Mouse (Mus musculus): ENCODE data around the gene Kif5a. TPM values are rescaled to one million over a fixed set of nuclear protein-coding genes. Genes with fewer than 3 reads are reported as not detected.

The Kif5a gene
- total RNA-seq, 2 experiments from 2014 or later, result 1,032 to 1,108 TPM

DNA sequence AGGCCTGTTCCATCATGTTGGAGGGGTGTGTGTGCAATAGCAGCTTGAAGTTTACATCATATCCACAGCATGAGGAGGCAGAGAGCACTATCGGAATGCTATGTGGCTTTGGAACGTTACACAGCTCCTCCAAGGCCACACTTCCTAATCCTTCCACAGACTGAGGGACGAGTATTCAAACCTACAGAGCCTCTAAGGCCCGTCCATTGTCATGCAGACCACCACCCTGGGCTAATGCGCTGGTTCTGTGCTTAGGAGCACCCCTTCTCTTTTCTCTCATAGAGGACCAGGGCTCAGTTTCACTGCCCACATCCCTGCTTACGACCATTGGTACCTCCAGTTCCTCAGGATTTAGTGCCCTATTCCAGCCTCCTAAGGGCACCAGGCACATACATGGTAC lies 37.9 kb downstream of the Kif5a start:
- DNase-seq (ENCODE audit: low spot score in 2 of 2), result no peak

DNA sequence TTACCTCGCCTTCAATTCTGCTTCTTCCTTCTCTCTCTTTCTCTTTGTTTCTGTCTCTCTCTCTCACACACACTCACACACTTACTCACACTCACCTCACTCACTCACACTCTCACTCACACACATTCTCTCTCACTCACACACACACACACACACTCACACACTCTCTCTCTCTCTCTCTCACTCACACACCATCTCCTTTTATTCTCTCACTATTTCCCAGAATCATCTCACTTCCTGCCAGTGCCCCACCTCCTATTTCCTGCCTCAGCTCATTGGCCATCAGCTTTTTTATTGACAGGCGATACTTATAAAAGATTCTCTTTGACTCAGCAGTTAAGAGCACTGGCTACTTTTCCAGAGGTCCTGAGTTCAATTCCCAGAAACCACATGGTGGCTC lies 44.8 kb downstream of the Kif5a start:
- no peak for DNase-seq (ENCODE audit: low spot score in 2 of 2)

DNA sequence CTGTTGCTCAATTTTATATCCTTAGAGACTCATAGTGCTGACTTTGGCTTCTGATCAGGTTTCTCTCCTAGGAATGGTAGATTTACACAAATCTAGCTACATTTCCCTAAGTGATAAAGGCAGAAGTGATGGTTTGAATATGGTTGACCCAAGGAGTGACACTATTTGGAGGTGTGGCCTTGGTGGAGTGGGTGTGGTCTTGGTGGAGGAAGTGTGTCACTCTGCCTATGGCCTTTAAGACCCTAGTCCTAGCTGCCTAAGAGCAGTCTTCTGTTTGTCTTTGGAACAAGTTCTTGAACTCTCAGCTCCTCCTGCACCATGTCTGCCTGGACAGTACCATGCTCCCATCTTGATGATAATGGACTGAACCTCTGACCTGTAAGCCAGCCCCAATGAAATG lies 46.0 kb downstream of the Kif5a start:
- DNase-seq (ENCODE audit: low spot score in 2 of 2), result no peak

DNA sequence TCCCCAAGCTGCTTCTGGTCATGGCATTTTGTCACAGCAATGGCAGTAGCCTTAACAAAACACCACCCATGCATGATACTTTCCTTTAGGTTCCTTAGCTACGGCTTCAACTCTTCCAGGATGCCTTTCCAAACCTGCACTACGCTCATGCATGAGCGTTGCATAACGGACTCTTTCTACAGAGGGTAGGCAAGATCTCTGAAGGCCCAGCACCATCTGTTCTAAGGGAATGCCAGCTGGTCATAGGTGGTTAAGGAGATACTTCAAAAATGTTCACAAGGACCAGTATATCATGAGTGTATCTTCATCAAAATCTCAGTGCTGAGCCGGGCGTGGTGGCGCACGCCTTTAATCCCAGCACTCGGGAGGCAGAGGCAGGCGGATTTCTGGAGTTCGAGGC lies 46.7 kb downstream of the Kif5a start:
- peak; percentile 58 to 73 for DNase-seq (ENCODE audit: low spot score in 2 of 2)

DNA sequence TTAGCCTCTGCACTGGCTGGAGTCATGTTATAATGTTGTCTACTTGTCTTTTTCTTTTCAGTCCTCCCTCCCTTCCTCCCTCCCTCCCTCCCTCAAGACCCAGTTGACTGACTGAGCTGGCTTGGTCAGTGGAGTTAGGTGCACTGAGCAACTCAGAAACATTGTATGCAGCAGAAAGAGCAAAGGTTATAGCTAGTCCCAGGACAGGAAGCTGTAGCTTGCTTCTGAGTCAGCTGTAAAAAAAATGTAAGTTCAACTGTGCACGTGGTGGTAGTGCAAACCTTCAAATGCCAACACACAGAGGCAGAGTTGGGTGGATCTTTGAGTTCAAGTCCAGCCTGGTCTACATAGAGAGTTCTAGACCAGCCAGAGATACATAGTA lies 48.7 kb downstream of the Kif5a start:
- no peak for DNase-seq (ENCODE audit: low spot score in 2 of 2)

DNA sequence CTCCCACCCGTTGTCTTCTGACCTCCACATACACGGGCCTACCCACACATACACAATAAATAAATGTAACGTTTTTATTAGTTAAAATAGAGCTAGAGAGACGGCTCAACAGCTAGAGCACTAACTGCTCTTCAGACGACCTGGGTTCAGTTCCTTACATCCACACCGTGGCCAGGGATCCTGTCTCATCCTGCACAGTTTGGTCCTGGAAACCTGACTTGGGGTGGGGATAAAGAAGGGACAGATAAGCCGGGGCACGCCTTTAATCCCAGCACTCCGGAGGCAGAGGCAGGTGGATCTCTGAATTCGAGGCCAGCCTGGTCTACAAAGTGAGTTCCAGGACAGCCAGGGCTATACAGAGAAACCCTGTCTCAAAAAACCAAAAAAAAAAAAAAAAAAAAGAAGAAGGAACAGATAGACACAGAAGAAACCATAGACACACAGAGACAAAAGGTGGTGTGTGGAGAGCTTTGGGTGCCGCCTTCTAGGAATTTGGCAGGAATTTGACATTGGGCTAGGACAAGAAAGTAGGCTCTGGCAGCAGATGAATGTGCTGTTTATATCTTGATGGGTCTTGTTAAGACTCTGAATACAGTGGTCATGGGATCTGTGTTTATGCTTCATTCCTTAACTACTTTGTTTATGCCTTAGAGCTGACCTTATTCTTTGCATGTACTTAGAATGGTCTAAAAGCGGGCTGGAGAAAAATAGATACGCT lies 49.3 kb downstream of the Kif5a start:
- no peak for DNase-seq (ENCODE audit: low spot score in 2 of 2)

DNA sequence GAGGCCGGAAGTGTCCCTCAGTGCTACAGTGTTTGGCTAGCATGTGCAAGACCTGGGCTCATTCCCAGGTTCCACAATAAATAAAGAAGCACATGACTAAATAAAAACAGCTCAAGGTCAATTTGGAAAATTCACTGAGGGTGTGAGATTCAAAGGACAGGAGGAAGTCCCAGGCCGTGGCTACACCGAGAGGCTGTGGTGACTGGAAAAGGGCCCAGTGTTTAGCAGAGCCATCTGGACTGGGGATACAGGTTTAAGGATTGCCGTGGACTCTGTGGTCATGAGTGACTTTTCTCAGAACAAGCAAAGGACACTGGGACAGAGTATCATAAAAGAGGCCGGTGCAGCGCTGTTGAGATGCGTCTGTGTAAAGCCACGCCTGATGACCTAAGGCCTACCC lies 49.9 kb downstream of the Kif5a start:
- no peak for DNase-seq (ENCODE audit: low spot score in 2 of 2)

DNA sequence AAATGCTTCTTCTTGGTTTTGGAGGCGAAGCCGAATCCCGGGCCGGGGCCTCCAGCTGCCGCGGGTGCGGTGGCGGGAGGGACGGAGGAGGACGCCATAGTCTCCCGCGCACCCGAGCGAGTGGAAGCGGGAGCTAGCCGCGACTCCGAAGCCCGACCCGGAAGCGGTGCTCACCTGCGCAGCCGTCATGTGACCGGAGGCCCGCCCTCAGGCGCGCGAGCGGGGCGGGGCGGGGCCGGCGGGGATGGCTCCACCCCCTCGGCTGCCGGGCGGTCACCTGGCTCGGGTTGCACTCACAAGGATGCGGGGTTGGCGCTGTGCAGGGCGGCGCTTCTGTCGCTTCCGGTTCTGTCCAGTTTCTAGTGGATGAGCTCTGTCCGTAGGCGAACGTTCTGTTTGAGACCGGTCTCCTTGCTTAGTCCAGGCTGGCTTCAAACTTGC lies 51.7 kb downstream of the Kif5a start, which contains the start of gene Pip4k2c:
Gene Pip4k2c (minus strand): TSS at position 172 of the 441 bp plus-strand sequence.
- DNase-seq (ENCODE audit: low spot score in 2 of 2), result peak; percentile 91 to 95

DNA sequence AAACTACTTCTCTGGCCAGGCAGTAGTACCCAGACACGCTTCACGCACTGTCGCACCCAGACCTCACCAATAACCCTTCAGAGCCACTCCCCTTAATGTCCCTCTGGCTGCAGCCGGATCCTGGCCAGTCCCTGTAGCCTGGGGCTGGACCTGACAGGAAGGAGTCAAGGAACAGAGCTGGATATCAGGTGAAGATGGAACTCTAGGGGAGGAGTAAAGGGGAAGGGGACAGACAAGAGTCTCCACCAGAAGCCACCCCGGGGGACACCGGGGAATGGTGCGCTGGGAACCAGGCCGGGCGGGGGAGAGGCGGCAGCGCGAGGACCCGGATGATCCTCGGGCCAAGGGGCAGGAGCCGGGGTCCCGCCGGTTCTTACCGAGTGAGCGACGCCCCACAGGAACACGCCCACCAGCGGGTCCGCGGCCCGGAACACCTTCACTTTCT lies 52.2 kb downstream of the Kif5a start:
- DNase-seq (ENCODE audit: low spot score in 2 of 2), result no peak

DNA sequence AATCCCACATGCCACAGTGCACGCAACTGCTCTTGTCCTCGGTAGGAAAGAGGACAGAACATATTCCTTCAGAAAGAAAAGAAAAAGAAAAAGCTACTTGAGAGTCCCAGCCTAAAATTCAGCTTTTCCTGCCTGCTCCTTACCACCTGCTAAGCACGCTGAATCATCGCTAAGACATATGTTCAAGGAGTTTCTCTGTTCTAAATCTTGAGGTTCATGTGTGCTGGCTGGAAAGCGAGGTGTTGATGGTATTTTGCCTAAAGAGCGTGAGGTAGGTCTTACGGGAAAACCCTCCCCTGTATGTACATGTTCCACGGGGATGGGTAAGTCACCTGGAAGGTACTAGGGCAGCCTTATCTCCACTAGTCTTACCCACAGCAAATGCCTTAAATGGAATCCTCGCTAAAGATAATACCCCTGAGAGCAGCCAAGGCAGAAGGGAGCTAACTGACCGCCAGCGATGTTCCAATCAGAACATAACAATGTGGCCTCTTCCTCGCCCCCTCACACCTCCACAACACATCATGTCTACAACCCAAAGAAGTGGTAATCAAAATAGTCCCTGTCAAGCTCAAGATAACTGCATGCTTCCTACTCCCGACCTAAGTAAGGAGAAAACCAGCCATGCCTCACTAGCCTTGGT lies 53.1 kb downstream of the Kif5a start:
- DNase-seq (ENCODE audit: low spot score in 2 of 2), result no peak

DNA sequence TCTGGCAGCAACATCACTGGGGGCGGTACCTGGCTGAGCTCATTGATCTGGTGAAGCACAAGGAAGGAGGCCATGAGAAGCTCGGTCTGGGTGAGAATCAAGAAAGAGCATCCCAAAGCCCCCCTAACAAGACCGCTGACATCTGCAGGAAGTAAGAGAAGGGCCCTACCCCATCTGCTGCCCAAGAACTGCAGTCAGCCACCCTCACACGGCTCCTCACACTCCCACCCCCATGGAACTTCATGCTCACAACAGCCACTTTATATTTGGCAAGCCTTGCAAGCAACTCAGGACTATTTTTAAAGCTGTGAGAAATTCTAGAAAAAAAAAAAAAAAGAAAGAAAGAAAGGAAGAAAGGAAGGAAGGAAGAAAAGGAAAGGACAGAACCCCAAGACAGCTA lies 54.2 kb downstream of the Kif5a start:
- peak in 1 of 2 experiments; percentile 73 for DNase-seq (ENCODE audit: low spot score in 2 of 2)

DNA sequence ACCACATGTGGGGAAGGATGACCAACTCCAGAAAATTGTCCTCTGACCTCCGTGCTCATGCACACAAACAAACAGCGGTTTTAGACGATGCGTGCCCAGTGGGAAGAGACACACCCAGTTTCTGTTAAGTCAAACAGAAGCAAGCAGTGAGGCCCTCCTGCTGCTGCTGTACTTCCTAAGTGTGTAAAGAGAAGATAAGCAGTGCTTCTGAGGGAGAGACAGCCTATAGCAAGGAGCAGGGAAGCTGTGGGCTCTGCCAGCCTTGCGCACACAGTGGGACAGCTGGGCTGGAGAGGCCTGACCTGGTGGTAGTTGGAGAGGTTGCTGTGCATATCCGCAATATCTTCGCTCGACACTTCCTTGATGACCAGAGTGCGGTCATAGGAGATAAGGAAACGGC lies 57.8 kb downstream of the Kif5a start:
- DNase-seq (ENCODE audit: low spot score in 2 of 2), result no peak

DNA sequence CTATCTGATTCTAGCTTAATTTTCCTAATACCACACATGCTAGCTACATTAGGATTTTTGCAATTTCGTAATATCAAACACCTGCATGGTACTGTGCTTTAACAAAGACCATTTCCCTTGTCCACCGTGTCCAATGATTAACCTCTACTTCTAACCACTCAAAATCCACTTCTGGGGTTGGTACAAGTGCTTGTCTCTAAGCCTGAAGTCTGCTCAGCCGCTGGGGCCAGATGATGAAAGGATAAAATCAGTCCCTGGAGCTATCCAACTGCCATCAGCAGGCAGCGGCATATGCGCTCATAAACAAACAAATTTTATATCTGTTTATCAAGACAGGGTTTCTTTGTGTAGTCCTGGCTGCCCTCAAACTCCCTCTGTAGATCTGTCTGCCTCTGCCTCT lies 58.6 kb downstream of the Kif5a start:
- no peak for DNase-seq (ENCODE audit: low spot score in 2 of 2)

DNA sequence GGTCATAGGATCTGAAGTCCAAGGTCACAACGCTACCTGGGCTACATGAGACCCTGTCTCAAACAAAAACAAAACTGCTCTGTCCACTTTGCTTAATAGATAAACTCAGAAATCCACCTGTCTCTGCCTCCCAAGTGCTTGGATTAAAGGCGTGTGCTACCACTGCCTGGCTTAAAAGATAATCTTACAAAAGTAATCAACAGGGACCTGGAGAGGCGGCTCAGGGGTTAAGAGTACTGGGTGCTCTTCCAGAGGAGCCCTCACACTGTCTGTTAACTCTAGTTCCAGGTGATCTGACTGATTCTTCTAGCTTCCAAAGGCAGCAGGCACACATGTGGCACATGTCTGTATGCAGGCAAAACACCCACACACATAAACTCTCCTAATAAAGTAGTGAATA lies 60.0 kb downstream of the Kif5a start:
- DNase-seq (ENCODE audit: low spot score in 2 of 2), result no peak

DNA sequence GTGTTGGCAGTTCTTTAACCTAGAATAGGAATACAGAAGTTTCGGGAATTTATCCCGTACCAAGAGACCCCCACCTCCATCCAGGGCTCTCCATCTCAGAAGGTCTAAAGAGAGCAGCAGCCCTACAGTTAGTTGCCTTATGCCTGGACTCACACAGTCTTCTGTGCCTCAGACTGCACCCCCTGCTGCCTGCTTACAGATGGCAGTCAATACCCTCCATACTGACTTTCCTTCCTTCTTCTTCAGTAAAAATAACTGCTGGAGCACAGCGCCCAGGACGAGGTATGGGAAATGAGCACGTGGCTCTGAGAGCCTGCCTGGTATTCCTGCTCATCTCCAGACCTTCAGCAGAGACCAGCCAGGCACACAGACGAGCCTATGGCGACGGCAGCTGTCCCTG lies 62.9 kb downstream of the Kif5a start:
- DNase-seq (ENCODE audit: low spot score in 2 of 2), result no peak

DNA sequence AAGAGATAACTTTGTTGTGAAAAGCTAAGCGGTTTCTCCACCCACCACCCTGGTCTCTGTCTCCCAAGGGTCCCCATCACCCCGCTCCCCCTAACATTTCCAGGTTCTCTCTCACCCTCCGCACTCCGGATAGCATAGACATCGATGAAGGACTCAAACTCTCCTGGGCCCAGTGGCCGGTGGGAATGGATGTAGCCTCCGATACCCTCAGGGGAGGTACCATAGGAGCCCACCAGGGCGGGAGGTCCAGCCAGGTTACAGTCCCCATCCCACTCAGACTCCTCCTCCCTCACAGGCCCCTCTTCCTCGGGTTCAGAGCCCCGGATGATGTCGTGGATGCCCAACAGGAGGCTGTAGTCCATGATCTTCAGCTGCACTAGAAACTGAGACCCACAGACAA lies 63.7 kb downstream of the Kif5a start:
- no peak for DNase-seq (ENCODE audit: low spot score in 2 of 2)

DNA sequence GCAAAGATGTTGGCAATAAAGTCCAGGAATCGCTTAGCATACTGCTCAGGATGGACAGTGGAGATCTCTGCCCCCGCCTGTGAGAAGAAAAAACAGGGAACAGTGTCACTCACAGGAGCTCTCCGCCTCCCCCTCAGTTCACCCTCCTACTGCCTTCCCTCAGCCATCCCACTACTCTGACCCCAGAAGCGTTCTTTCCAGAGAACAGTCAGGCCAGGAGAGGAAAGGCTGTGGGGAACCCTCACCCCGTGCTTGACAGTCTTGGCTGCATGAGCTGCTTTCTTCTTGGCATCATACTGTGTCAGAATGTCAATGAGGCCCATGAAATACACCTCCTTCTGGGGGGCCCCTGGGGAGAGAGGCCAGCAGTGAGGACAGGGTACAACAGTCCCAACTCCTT lies 64.1 kb downstream of the Kif5a start:
- no peak for DNase-seq (ENCODE audit: low spot score in 2 of 2)

DNA sequence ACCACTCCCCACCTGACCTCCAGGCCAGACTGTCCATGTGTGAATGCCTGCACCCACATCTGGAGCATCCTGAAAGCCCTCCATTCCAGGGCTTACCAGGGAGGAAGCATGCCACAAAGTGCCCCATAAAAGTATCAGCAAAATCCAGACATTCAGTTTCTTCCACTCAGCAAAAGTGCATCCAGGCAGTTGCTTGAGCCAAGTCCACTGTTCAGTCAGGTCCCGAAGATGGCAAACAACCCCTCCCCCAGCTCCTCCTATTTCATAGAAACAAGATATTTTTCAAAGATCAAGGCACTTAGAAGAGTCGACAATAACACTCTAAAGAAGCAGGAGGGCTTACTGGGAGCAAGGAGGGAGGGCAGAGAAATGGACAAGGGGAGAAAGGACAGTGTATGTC lies 64.7 kb downstream of the Kif5a start:
- no peak for DNase-seq (ENCODE audit: low spot score in 2 of 2)

DNA sequence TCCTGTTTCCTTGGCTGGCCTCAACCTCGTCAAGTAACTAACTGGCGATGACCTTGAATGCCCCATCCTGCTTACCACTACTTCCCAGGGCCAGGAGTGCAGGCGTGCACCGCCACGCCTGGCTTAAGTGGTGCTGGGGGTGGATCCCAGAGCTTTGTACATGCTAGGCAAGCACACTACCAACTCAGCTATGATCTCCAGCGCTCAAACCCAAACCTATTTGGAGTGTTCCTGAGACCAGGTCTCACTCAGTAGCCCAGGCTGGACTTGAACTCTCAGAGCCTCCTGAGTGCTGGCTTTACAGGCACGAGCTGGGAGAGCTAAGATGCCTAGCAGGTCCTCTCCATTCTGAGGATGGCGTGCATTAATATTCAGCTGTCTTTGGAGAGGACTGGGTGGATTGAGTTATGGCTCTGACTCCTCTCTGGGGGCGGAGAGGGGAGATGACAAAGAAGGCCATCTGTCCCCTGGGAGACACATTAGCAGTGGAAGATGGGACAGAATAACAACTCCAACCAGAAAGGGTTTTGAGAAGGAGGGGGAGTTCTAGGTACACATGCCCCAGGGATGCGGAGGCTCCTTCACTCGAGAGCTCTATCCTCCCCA lies 65.5 kb downstream of the Kif5a start:
- DNase-seq (ENCODE audit: low spot score in 2 of 2), result no peak

DNA sequence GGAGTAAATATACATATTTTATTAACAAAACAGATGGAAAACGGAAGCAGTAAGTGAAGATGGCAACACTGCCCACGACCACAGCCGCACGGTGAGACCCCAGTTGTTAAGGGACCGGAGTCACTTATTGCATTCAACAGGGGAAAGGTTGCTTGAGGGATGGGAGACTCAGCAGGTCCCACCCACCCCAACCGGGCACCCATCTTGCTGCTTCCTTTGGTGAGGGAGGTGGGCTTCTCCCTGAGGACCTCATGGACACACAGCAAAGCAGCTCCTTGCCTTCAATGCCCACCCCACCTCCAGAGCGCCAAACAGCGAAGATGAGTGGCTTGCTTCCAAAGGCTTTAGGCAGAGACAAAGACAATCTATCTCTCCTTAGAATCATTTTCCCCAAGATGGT lies 66.0 kb downstream of the Kif5a start:
- DNase-seq (ENCODE audit: low spot score in 2 of 2), result no peak

DNA sequence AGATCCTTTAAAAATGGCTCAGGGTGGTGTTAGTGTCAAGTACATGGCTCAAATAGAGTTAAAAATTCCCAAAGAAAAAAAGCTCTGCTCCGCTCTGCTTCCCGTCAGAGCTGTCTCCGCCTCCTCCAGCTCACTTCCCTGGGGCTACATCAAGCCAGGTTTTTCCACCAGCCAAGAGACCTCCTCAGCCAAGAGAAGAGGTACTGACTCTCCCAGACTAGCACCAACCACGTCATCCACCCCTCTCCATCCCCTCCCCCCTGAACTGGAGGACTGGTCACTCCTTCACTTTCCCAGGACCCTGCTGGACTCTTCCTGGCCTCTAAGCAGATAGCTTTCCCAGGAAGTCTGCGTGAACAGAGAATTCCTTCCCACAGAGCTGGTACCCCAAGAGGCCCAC lies 66.8 kb downstream of the Kif5a start:
- no peak for DNase-seq (ENCODE audit: low spot score in 2 of 2)

DNA sequence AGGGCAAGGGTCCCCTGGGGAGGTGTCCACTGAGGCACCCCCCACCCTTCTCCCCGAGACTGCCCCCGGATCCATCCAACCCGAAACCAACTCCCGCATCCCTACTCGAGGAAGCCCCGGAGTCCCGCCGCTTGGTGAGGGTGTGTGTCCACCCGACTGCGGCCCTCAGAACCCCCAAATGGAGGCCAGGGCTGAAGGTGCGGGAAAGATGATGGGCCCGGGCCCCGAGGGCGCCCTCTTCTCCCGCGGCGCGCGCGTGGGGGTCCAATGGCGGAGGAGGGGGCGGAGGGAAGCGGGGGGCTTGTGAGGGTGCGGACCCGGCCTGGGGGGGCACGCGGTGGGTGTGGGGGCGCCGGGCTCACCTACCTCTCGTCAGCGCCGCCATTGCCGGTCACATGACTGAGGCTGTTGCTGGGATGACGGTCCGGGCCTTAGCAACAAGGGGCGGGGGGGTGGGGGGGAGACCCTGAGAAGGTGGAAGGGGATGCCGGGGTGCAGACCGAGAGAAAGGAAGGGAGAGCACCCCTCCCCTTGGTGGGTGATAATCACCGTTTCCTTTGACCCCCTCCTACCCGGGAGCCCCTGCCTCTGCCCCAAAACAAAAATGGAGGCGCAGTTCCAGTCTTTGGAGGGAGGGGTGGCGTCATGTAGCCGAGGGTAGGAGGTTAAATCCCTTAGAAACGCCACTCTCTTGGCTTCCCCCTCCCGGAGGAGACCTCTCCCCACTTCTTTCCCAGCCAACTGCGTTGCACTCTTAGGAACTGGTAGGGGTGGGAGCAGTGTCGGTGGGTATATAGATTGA lies 67.6 kb downstream of the Kif5a start, which contains the start of gene Dtx3:
Gene Dtx3 (minus strand): TSS at position 401 of the 802 bp plus-strand sequence.
- peak in 1 of 2 experiments; percentile 66 for DNase-seq (ENCODE audit: low spot score in 2 of 2)

Data from left cerebral cortex, adult 18-20 months (tissue).